Mouse (Mus musculus): Measurements from ENCODE around the gene Slc25a47. TPM values are rescaled to one million over a fixed set of nuclear protein-coding genes. Genes with fewer than 3 reads are reported as not detected.

The Slc25a47 gene
- polyA plus RNA-seq, 1 experiment from 2014 or later = 32.5 TPM

- no peak overlapping the region for H3K27ac ChIP-seq (ENCODE audit: low read length)
- no peaks in the 10 kb centered on the region; the same call in 1 of the 2 replicates for H3K4me1 ChIP-seq (ENCODE audit: control insufficient read depth, low read depth, low read length)
- ATAC-seq (ENCODE audit: low read depth) = no peak
- WGBS (ENCODE audit: insufficient replicate concordance) = 75% methylated on average over 8 of the region's 8 CpGs
- no peak overlapping the region for H3K9ac ChIP-seq (ENCODE audit: low read depth, low read length)
- H3K36me3 ChIP-seq (ENCODE audit: control insufficient read depth, insufficient read depth) = no peaks in the 10 kb centered on the region
- H3K27me3 ChIP-seq (ENCODE audit: control insufficient read depth, insufficient read depth, low read depth, low read length) = no peaks in the 10 kb centered on the region
- H3K4me3 ChIP-seq (ENCODE audit: low read depth, low read length) = no peak overlapping the region
- H3K9me3 ChIP-seq (replicated peaks; ENCODE audit: control insufficient read depth, low read length) = no peaks in the 10 kb centered on the region
- H3K4me2 ChIP-seq (ENCODE audit: low read depth, low read length) = no peak overlapping the region
Measured at GRCm38 (mm10) chr12:108903600-108904275, 67.9 kb downstream of the Slc25a47 start.

GRCm38 (mm10) chr12:108904276-108904653, 68.4 kb downstream of the Slc25a47 start:
- Histone ChIP-seq H3K27me3 (ENCODE audit: control insufficient read depth, insufficient read depth, low read depth, low read length) (no peaks in the 10 kb centered on the region), H3K4me3 (ENCODE audit: low read depth, low read length) (no peak overlapping the region), H3K36me3 (ENCODE audit: control insufficient read depth, insufficient read depth) (no peaks in the 10 kb centered on the region), H3K4me2 (ENCODE audit: low read depth, low read length) (no peak overlapping the region), H3K9ac (ENCODE audit: low read depth, low read length) (no peak overlapping the region), H3K4me1 (ENCODE audit: control insufficient read depth, low read depth, low read length) (no peaks in the 10 kb centered on the region; the same call in 1 of the 2 replicates), H3K9me3 (replicated peaks; ENCODE audit: control insufficient read depth, low read length) (no peaks in the 10 kb centered on the region), H3K27ac (ENCODE audit: low read length) (no peak overlapping the region)
- 77% methylated on average over 8 of the region's 8 CpGs for WGBS (ENCODE audit: insufficient replicate concordance)
- no peak for ATAC-seq (ENCODE audit: low read depth)

- H3K9ac ChIP-seq (ENCODE audit: low read depth, low read length) = no peak overlapping the region
- ATAC-seq (ENCODE audit: low read depth) = no peak
- H3K9me3 ChIP-seq (replicated peaks; ENCODE audit: control insufficient read depth, low read length) = no peaks in the 10 kb centered on the region
- H3K36me3 ChIP-seq (ENCODE audit: control insufficient read depth, insufficient read depth) = no peaks in the 10 kb centered on the region
- H3K4me1 ChIP-seq (ENCODE audit: control insufficient read depth, low read depth, low read length) = no peaks in the 10 kb centered on the region; the same call in 1 of the 2 replicates
- no peak overlapping the region for H3K4me2 ChIP-seq (ENCODE audit: low read depth, low read length)
- no peak overlapping the region for H3K4me3 ChIP-seq (ENCODE audit: low read depth, low read length)
- no peaks in the 10 kb centered on the region for H3K27me3 ChIP-seq (ENCODE audit: control insufficient read depth, insufficient read depth, low read depth, low read length)
- WGBS (ENCODE audit: insufficient replicate concordance) = 69% methylated on average over 14 of the region's 14 CpGs
- no peak overlapping the region for H3K27ac ChIP-seq (ENCODE audit: low read length)
Measured at GRCm38 (mm10) chr12:108905620-108906302, 69.9 kb downstream of the Slc25a47 start.

GRCm38 (mm10) chr12:108906398-108906797, 70.6 kb downstream of the Slc25a47 start:
- ATAC-seq (ENCODE audit: low read depth) = no peak
- H3K9me3 ChIP-seq (replicated peaks; ENCODE audit: control insufficient read depth, low read length) = no peaks in the 10 kb centered on the region
- H3K4me1 ChIP-seq (ENCODE audit: control insufficient read depth, low read depth, low read length) = no peaks in the 10 kb centered on the region; the same call in 1 of the 2 replicates
- WGBS (ENCODE audit: insufficient replicate concordance) = 72% methylated on average over 12 of the region's 12 CpGs
- H3K27me3 ChIP-seq (ENCODE audit: control insufficient read depth, insufficient read depth, low read depth, low read length) = no peaks in the 10 kb centered on the region
- no peak overlapping the region for H3K4me3 ChIP-seq (ENCODE audit: low read depth, low read length)
- no peak overlapping the region for H3K27ac ChIP-seq (ENCODE audit: low read length)
- no peak overlapping the region for H3K9ac ChIP-seq (ENCODE audit: low read depth, low read length)
- no peak overlapping the region for H3K4me2 ChIP-seq (ENCODE audit: low read depth, low read length)
- no peaks in the 10 kb centered on the region for H3K36me3 ChIP-seq (ENCODE audit: control insufficient read depth, insufficient read depth)

MicroRNAs within 50 kb of the gene (microRNA counts, 519-probe panel; counts per million panel counts)
- microRNA mmu-miR-345-3p (60.7 counts per million), microRNA mmu-miR-345-5p (2,031 counts per million, percentile 27 among the panel's probes with 10 or more counts)

Small RNA genes lying within 50 kb of the gene (microRNA-seq; reads per million reads assigned to microRNA genes)
- 76.8 reads per million, percentile 51 among the genes with 10 or more reads in this experiment for gene Mir345

Other genes starting within 250 kb of the Slc25a47 start
- 1.2 TPM in 1 of 2 replicates, not detected in the other for gene Degs2, start 133.7 kb upstream of the Slc25a47 start, polyA plus RNA-seq (2015; fragmentation: Nextera tagmentation; extraction: Ambion mirVana)
- 6.6 and 8.2 TPM in 2 replicates for gene Yy1, start 43.1 kb upstream of the Slc25a47 start, polyA plus RNA-seq (2015; fragmentation: Nextera tagmentation; extraction: Ambion mirVana)
- 1.7 TPM in 2 replicates for gene Slc25a29, start 163 bp upstream of the Slc25a47 start, polyA plus RNA-seq (2015; fragmentation: Nextera tagmentation; extraction: Ambion mirVana)
- 1.3 and 3.1 TPM in 2 replicates for gene Wdr25, start 57.6 kb downstream of the Slc25a47 start, polyA plus RNA-seq (2015; fragmentation: Nextera tagmentation; extraction: Ambion mirVana)
- gene Wars, start 58.1 kb downstream of the Slc25a47 start, polyA plus RNA-seq (2015; fragmentation: Nextera tagmentation; extraction: Ambion mirVana) = 22.8 and 25.7 TPM in 2 replicates
- gene Begain, start 232.2 kb downstream of the Slc25a47 start, polyA plus RNA-seq (2015; fragmentation: Nextera tagmentation; extraction: Ambion mirVana) = 0.50 and 0.66 TPM in 2 replicates

All from liver, embryonic 16.5 days (tissue).